Mouse (Mus musculus): ENCODE results near the gene Ccdc69. TPM values are rescaled to one million over a fixed set of nuclear protein-coding genes. Genes with fewer than 3 reads are reported as not detected.

Ccdc69 gene
- polyA plus RNA-seq, 1 experiment: 7.7 TPM

- Histone ChIP-seq H3K4me1 (ENCODE audit: control insufficient read depth, insufficient read depth, low read length) (peaks cover 7% of the 10 kb centered on the region), H3K27ac (ENCODE audit: control insufficient read depth, insufficient read depth, low read depth, low read length, poor library complexity) (no peak overlapping the region), H3K4me3 (replicated peaks; ENCODE audit: control insufficient read depth, low read depth, low read length) (no peak overlapping the region)
- TF ChIP-seq POLR2A (IDR thresholded peaks at IDR 0.05; ENCODE audit: borderline replicate concordance, control insufficient read depth, low read depth, low read length): no peak
- no peak for TF ChIP-seq CTCF (IDR thresholded peaks at IDR 0.05; ENCODE audit: control insufficient read depth, insufficient read depth, low read length)
- 79% methylated on average over 2 of the region's 2 CpGs for WGBS
Observed at GRCm38 (mm10) chr11:55019711-55020110, 58.2 kb downstream of the Ccdc69 start.

- Histone ChIP-seq H3K4me1 (ENCODE audit: control insufficient read depth, insufficient read depth, low read length) (peaks cover 5% of the 10 kb centered on the region), H3K27ac (ENCODE audit: control insufficient read depth, insufficient read depth, low read depth, low read length, poor library complexity) (no peak overlapping the region), H3K4me3 (replicated peaks; ENCODE audit: control insufficient read depth, low read depth, low read length) (no peak overlapping the region)
- TF ChIP-seq POLR2A (IDR thresholded peaks at IDR 0.05; ENCODE audit: borderline replicate concordance, control insufficient read depth, low read depth, low read length): no peak
- TF ChIP-seq CTCF (IDR thresholded peaks at IDR 0.05; ENCODE audit: control insufficient read depth, insufficient read depth, low read length): no peak
- WGBS: 81% methylated on average over 6 of the region's 6 CpGs
Observed at GRCm38 (mm10) chr11:55018034-55018433, 59.9 kb downstream of the Ccdc69 start.

- H3K27ac ChIP-seq (ENCODE audit: control insufficient read depth, insufficient read depth, low read depth, low read length, poor library complexity): no peak overlapping the region
- H3K4me1 ChIP-seq (ENCODE audit: control insufficient read depth, insufficient read depth, low read length): peaks cover 1% of the 10 kb centered on the region; the same call in 1 of the 2 replicates
- 72% methylated on average over 2 of the region's 2 CpGs for WGBS
- no peak overlapping the region for H3K4me3 ChIP-seq (replicated peaks; ENCODE audit: control insufficient read depth, low read depth, low read length)
- TF ChIP-seq POLR2A (IDR thresholded peaks at IDR 0.05; ENCODE audit: borderline replicate concordance, control insufficient read depth, low read depth, low read length): no peak
- TF ChIP-seq CTCF (IDR thresholded peaks at IDR 0.05; ENCODE audit: control insufficient read depth, insufficient read depth, low read length): no peak
Observed at GRCm38 (mm10) chr11:55017201-55017600, 60.7 kb downstream of the Ccdc69 start.

- WGBS: 73% methylated on average over 1 of the region's 1 CpGs
- no peak overlapping the region for H3K27ac ChIP-seq (ENCODE audit: control insufficient read depth, insufficient read depth, low read depth, low read length, poor library complexity)
- no peak overlapping the region for H3K4me3 ChIP-seq (replicated peaks; ENCODE audit: control insufficient read depth, low read depth, low read length)
- TF ChIP-seq CTCF (IDR thresholded peaks at IDR 0.05; ENCODE audit: control insufficient read depth, insufficient read depth, low read length) (no peak), POLR2A (IDR thresholded peaks at IDR 0.05; ENCODE audit: borderline replicate concordance, control insufficient read depth, low read depth, low read length) (no peak)
- peaks cover 1% of the 10 kb centered on the region; the same call in 1 of the 2 replicates for H3K4me1 ChIP-seq (ENCODE audit: control insufficient read depth, insufficient read depth, low read length)
Observed at GRCm38 (mm10) chr11:55016758-55017157, 61.2 kb downstream of the Ccdc69 start.

GRCm38 (mm10) chr11:55015831-55016241 lies 62.1 kb downstream of the Ccdc69 start:
- peaks cover 1% of the 10 kb centered on the region; the same call in 1 of the 2 replicates for H3K4me1 ChIP-seq (ENCODE audit: control insufficient read depth, insufficient read depth, low read length)
- H3K27ac ChIP-seq (ENCODE audit: control insufficient read depth, insufficient read depth, low read depth, low read length, poor library complexity): no peak overlapping the region
- TF ChIP-seq CTCF (IDR thresholded peaks at IDR 0.05; ENCODE audit: control insufficient read depth, insufficient read depth, low read length): no peak
- no peak for TF ChIP-seq POLR2A (IDR thresholded peaks at IDR 0.05; ENCODE audit: borderline replicate concordance, control insufficient read depth, low read depth, low read length)
- no peak overlapping the region for H3K4me3 ChIP-seq (replicated peaks; ENCODE audit: control insufficient read depth, low read depth, low read length)
- 79% methylated on average over 9 of the region's 9 CpGs for WGBS

- no peak overlapping the region for H3K27ac ChIP-seq (ENCODE audit: control insufficient read depth, insufficient read depth, low read depth, low read length, poor library complexity)
- H3K4me1 ChIP-seq (ENCODE audit: control insufficient read depth, insufficient read depth, low read length): peaks cover 1% of the 10 kb centered on the region; the same call in 1 of the 2 replicates
- no peak overlapping the region for H3K4me3 ChIP-seq (replicated peaks; ENCODE audit: control insufficient read depth, low read depth, low read length)
- no peak for TF ChIP-seq CTCF (IDR thresholded peaks at IDR 0.05; ENCODE audit: control insufficient read depth, insufficient read depth, low read length)
- TF ChIP-seq POLR2A (IDR thresholded peaks at IDR 0.05; ENCODE audit: borderline replicate concordance, control insufficient read depth, low read depth, low read length): no peak
- 84% methylated on average over 3 of the region's 3 CpGs for WGBS
Observed at GRCm38 (mm10) chr11:55015264-55015663, 62.7 kb downstream of the Ccdc69 start.

GRCm38 (mm10) chr11:55013802-55014201 lies 64.1 kb downstream of the Ccdc69 start:
- Histone ChIP-seq H3K4me1 (ENCODE audit: control insufficient read depth, insufficient read depth, low read length) (peaks cover 1% of the 10 kb centered on the region; the same call in 1 of the 2 replicates), H3K4me3 (replicated peaks; ENCODE audit: control insufficient read depth, low read depth, low read length) (no peak overlapping the region), H3K27ac (ENCODE audit: control insufficient read depth, insufficient read depth, low read depth, low read length, poor library complexity) (no peak overlapping the region)
- 82% methylated on average over 6 of the region's 6 CpGs for WGBS
- TF ChIP-seq POLR2A (IDR thresholded peaks at IDR 0.05; ENCODE audit: borderline replicate concordance, control insufficient read depth, low read depth, low read length): no peak
- TF ChIP-seq CTCF (IDR thresholded peaks at IDR 0.05; ENCODE audit: control insufficient read depth, insufficient read depth, low read length): no peak

GRCm38 (mm10) chr11:55012551-55013521 lies 65.1 kb downstream of the Ccdc69 start:
- Histone ChIP-seq H3K4me3 (replicated peaks; ENCODE audit: control insufficient read depth, low read depth, low read length) (no peak overlapping the region), H3K27ac (ENCODE audit: control insufficient read depth, insufficient read depth, low read depth, low read length, poor library complexity) (no peak overlapping the region), H3K4me1 (ENCODE audit: control insufficient read depth, insufficient read depth, low read length) (no peaks in the 10 kb centered on the region; the same call in 1 of the 2 replicates)
- TF ChIP-seq CTCF (IDR thresholded peaks at IDR 0.05; ENCODE audit: control insufficient read depth, insufficient read depth, low read length) (no peak), POLR2A (IDR thresholded peaks at IDR 0.05; ENCODE audit: borderline replicate concordance, control insufficient read depth, low read depth, low read length) (no peak)
- 74% methylated on average over 5 of the region's 5 CpGs for WGBS

Measured in bone marrow, adult 2 months (tissue).